Mouse (Mus musculus) cerebellum, postnatal 4 days (tissue): ENCODE results near the gene Bcl2l1.

Experiments used
- DNase-seq, 2 experiments: peaks; one replicate each; pipeline ENCODE4 v3.0.0; 2022; ENCODE audit warnings: low spot score in 2 of 2, mixed read lengths in 1 of 2

The Bcl2l1 gene

GRCm38 (mm10) chr2:152737306-152738221 is 94.0 kb downstream of the Bcl2l1 start:
- no peak for DNase-seq

- DNase-seq = no peak
Measured at GRCm38 (mm10) chr2:152736748-152737147, 94.8 kb downstream of the Bcl2l1 start.

GRCm38 (mm10) chr2:152736090-152736601 is 95.4 kb downstream of the Bcl2l1 start, which contains the start of gene Id1:
Gene Id1 (plus strand): TSS chr2:152736251.
- peak; percentile 37 to 65 for DNase-seq

GRCm38 (mm10) chr2:152734984-152735383 is 96.5 kb downstream of the Bcl2l1 start:
- DNase-seq = peak; percentile 80 to 90

- DNase-seq = no peak
Measured at GRCm38 (mm10) chr2:152734501-152734900, 97.0 kb downstream of the Bcl2l1 start.

GRCm38 (mm10) chr2:152733201-152733600 is 98.3 kb downstream of the Bcl2l1 start:
- DNase-seq = no peak
